Mouse (Mus musculus): ENCODE measurements around the gene Naga. TPM values are rescaled to one million over a fixed set of nuclear protein-coding genes. Genes with fewer than 3 reads are reported as not detected.

The Naga gene
- polyA plus RNA-seq, 1 experiment from 2014 or later, result 29.2 TPM

DNA sequence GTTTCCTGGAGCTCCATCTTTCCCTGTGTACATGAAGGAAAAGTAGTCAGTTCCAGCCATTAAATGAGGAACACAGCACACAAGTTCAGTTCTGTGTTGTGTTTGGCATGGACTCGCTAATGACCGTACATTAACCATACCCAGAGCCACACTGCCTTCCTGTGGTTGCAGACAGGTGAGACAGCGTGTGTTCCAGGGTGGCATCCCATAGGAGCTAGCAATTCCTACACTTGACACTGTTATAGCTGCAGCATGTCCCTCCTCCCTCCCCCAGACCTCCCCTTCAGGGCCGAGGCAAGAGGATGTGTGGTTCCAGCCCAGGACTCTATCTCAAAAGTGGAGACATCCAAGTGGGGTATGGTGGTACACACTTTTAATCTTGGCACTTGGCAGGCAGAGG lies 11.6 kb upstream of the Naga start:
- H3K4me1 ChIP-seq, result peaks cover 26% of the 10 kb centered on the region
- DNase-seq (ENCODE audit: low spot score), result no peak
- H3K27me3 ChIP-seq (ENCODE audit: low read depth, poor library complexity, severe bottlenecking), result no peaks in the 10 kb centered on the region
- no peak overlapping the region for H3K27ac ChIP-seq
- H3K9me3 ChIP-seq (replicated peaks), result no peaks in the 10 kb centered on the region
- WGBS, result 92% methylated on average over 4 of the region's 4 CpGs
- H3K4me3 ChIP-seq, result no peak overlapping the region
- H3K36me3 ChIP-seq, result peaks cover 43% of the 10 kb centered on the region

GRCm38 (mm10) chr15:82348999-82349341 lies 10.2 kb upstream of the Naga start:
- Histone ChIP-seq H3K27me3 (ENCODE audit: low read depth, poor library complexity, severe bottlenecking) (no peaks in the 10 kb centered on the region), H3K36me3 (peaks cover 43% of the 10 kb centered on the region), H3K9me3 (replicated peaks) (no peaks in the 10 kb centered on the region), H3K4me3 (no peak overlapping the region), H3K4me1 (peaks cover 20% of the 10 kb centered on the region), H3K27ac (no peak overlapping the region)
- 84% methylated on average over 2 of the region's 2 CpGs for whole genome bisulfite sequencing
- no peak for DNase-seq (ENCODE audit: low spot score)

GRCm38 (mm10) chr15:82348258-82348998 lies 9.7 kb upstream of the Naga start:
- no peaks in the 10 kb centered on the region for H3K9me3 ChIP-seq (replicated peaks)
- H3K36me3 ChIP-seq, result peaks cover 43% of the 10 kb centered on the region
- H3K4me1 ChIP-seq, result peaks cover 19% of the 10 kb centered on the region
- 92% methylated on average over 8 of the region's 8 CpGs for WGBS
- no peak overlapping the region for H3K4me3 ChIP-seq
- no peak for DNase-seq (ENCODE audit: low spot score)
- H3K27me3 ChIP-seq (ENCODE audit: low read depth, poor library complexity, severe bottlenecking), result no peaks in the 10 kb centered on the region
- no peak overlapping the region for H3K27ac ChIP-seq

GRCm38 (mm10) chr15:82347852-82348251 lies 9.1 kb upstream of the Naga start:
- DNase-seq (ENCODE audit: low spot score), result no peak
- Histone ChIP-seq H3K36me3 (peaks cover 43% of the 10 kb centered on the region), H3K4me1 (peaks cover 13% of the 10 kb centered on the region), H3K27me3 (ENCODE audit: low read depth, poor library complexity, severe bottlenecking) (no peaks in the 10 kb centered on the region), H3K9me3 (replicated peaks) (no peaks in the 10 kb centered on the region), H3K4me3 (peak overlapping the region; percentile 85; the same call in 1 of the 2 replicates), H3K27ac (no peak overlapping the region)
- 96% methylated on average over 12 of the region's 12 CpGs for WGBS

- no peaks in the 10 kb centered on the region for H3K9me3 ChIP-seq (replicated peaks)
- H3K27me3 ChIP-seq (ENCODE audit: low read depth, poor library complexity, severe bottlenecking), result no peaks in the 10 kb centered on the region
- WGBS, result 86% methylated on average over 4 of the region's 4 CpGs
- DNase-seq (ENCODE audit: low spot score), result no peak
- H3K27ac ChIP-seq, result no peak overlapping the region
- H3K4me3 ChIP-seq, result peak overlapping the region; percentile 85
- peaks cover 43% of the 10 kb centered on the region for H3K36me3 ChIP-seq
- peaks cover 10% of the 10 kb centered on the region for H3K4me1 ChIP-seq
Observed at GRCm38 (mm10) chr15:82347303-82347676, 8.6 kb upstream of the Naga start.

DNA sequence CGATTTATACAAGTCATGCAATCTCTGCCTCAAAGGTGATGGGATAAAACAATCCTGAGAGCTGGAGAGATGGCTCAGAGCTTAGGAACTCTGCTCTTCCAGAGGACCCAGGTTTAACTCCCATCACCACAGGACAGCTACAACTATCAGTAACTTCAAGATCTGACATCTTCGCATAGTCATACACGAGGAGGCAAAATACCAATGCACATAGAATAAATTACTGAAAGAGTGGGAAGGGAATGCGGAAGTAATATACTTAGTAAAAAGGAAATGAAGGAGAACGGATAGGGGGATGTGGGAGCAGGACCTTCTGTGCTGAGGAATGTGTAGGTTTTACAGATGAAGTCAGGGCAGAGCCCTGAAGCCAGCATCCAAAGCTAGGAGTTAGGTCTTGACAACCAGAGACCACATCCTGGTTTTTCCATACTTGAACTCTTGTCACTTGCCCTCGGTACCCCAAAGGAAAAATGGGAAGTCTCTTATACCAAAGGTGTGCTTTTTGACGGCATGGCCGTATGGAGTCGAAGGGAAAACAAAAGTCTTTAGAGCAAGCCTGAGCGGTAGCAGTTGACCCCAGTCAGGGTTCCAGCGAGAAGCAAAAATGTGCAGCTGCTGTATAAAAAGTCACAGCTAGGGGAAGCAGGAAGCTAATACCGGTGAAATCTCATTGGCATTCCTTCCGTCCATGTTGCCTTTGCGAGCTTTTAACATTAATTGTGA lies 8.0 kb upstream of the Naga start:
- H3K27ac ChIP-seq, result peak overlapping the region; percentile 94; the same call in 1 of the 2 replicates
- WGBS, result 72% methylated on average over 14 of the region's 14 CpGs
- no peak for DNase-seq (ENCODE audit: low spot score)

GRCm38 (mm10) chr15:82345820-82346470 lies 7.2 kb upstream of the Naga start:
- Histone ChIP-seq H3K27ac (peak overlapping the region; percentile 94), H3K4me1 (peaks cover 23% of the 10 kb centered on the region), H3K36me3 (peaks cover 36% of the 10 kb centered on the region), H3K27me3 (ENCODE audit: low read depth, poor library complexity, severe bottlenecking) (peaks cover 10% of the 10 kb centered on the region), H3K9me3 (replicated peaks) (no peaks in the 10 kb centered on the region), H3K4me3 (peak overlapping the region; percentile 85)
- DNase-seq (ENCODE audit: low spot score), result peak; percentile 97
- WGBS, result under 1% methylated on average over 51 of the region's 51 CpGs

More for the DNA sequence above, 8.0 kb upstream of the Naga start:
- H3K9me3 ChIP-seq (replicated peaks), result no peaks in the 10 kb centered on the region
- peak overlapping the region; percentile 85 for H3K4me3 ChIP-seq
- peaks cover 15% of the 10 kb centered on the region for H3K4me1 ChIP-seq
- peaks cover 43% of the 10 kb centered on the region for H3K36me3 ChIP-seq
- H3K27me3 ChIP-seq (ENCODE audit: low read depth, poor library complexity, severe bottlenecking), result peaks cover 5% of the 10 kb centered on the region; the same call in 1 of the 2 replicates

- 87% methylated on average over 6 of the region's 6 CpGs for WGBS
Observed at GRCm38 (mm10) chr15:82344971-82345370, 6.2 kb upstream of the Naga start.

GRCm38 (mm10) chr15:82343368-82344287 lies 4.9 kb upstream of the Naga start:
- Histone ChIP-seq H3K36me3 (peaks cover 13% of the 10 kb centered on the region), H3K27me3 (ENCODE audit: low read depth, poor library complexity, severe bottlenecking) (peaks cover 26% of the 10 kb centered on the region), H3K9me3 (replicated peaks) (no peaks in the 10 kb centered on the region), H3K27ac (0 out of 2 replicates have a peak overlapping the region, but pooled peaks have one; percentile 20), H3K4me3 (no peak overlapping the region), H3K4me1 (peaks cover 31% of the 10 kb centered on the region)
- DNase-seq (ENCODE audit: low spot score), result no peak
- WGBS, result 91% methylated on average over 27 of the region's 27 CpGs

More at GRCm38 (mm10) chr15:82344971-82345370, 6.2 kb upstream of the Naga start:
- Histone ChIP-seq H3K9me3 (replicated peaks) (no peaks in the 10 kb centered on the region), H3K27ac (0 out of 2 replicates have a peak overlapping the region, but pooled peaks have one; percentile 19), H3K27me3 (ENCODE audit: low read depth, poor library complexity, severe bottlenecking) (peaks cover 19% of the 10 kb centered on the region), H3K36me3 (peaks cover 26% of the 10 kb centered on the region), H3K4me1 (peaks cover 26% of the 10 kb centered on the region), H3K4me3 (no peak overlapping the region)
- no peak for DNase-seq (ENCODE audit: low spot score)

- 0 out of 2 replicates have a peak overlapping the region, but pooled peaks have one; percentile 90 for H3K27ac ChIP-seq
- peaks cover 2% of the 10 kb centered on the region; the same call in 1 of the 2 replicates for H3K36me3 ChIP-seq
- no peaks in the 10 kb centered on the region for H3K9me3 ChIP-seq (replicated peaks)
- WGBS, result 76% methylated on average over 5 of the region's 5 CpGs
- no peak overlapping the region for H3K4me3 ChIP-seq
- DNase-seq (ENCODE audit: low spot score), result no peak
- peaks cover 42% of the 10 kb centered on the region for H3K4me1 ChIP-seq
- H3K27me3 ChIP-seq (ENCODE audit: low read depth, poor library complexity, severe bottlenecking), result peaks cover 26% of the 10 kb centered on the region
Observed at GRCm38 (mm10) chr15:82342543-82342935, 3.8 kb upstream of the Naga start.

DNA sequence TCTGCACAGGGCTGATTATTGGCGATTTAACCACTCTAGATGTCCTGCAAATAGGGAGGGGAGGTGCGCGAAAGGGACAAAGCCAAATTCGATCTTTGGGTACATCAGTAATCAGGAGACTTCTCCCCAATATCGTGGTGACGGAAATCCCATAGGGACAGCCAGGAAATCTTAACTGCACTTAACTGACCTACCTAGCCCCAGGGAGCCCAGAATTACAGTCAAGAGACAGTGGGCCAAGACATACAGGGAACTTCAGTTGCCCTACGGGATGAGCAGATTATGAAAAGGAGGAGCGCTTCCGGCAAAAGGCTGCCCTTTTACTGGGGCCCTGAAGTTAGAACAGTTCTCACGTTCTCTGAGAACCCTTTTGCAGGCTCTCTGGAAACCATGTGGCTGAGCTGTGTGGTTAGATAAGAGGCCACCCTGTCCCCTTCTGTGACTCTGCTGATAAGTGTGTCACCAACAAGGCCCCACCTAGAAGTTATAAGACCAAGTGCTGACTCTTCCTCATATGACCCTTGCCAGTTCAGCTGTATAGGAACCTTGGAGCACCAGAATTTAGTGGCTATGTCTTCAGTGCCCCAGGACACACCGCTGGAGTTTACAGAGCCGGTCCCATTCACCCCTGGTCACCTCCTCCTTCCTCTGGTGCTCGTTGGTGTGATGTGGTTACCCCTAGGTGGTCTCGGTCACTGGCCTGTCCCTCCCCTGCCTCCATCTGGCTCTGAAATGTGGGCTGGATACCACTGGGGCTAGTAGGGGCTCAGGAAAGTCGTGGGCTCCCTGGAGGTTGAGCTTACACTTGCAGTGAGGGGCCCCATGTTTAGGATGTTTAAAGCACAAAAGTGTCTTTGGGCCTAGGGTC lies 3.2 kb upstream of the Naga start:
- 66% methylated on average over 15 of the region's 15 CpGs for WGBS
- Histone ChIP-seq H3K27me3 (ENCODE audit: low read depth, poor library complexity, severe bottlenecking) (peaks cover 26% of the 10 kb centered on the region), H3K4me3 (peak overlapping the region; percentile 58), H3K27ac (peak overlapping the region; percentile 90), H3K36me3 (no peaks in the 10 kb centered on the region), H3K9me3 (replicated peaks) (no peaks in the 10 kb centered on the region), H3K4me1 (peaks cover 45% of the 10 kb centered on the region)
- DNase-seq (ENCODE audit: low spot score), result no peak

Measured in limb, embryonic 10.5 days (tissue).